Mouse (Mus musculus): Measurements from ENCODE around the gene Gata2. TPM values are rescaled to one million over a fixed set of nuclear protein-coding genes. Genes with fewer than 3 reads are reported as not detected.

The Gata2 gene
- polyA plus RNA-seq, 1 experiment from 2014 or later = 18.6 TPM

DNA sequence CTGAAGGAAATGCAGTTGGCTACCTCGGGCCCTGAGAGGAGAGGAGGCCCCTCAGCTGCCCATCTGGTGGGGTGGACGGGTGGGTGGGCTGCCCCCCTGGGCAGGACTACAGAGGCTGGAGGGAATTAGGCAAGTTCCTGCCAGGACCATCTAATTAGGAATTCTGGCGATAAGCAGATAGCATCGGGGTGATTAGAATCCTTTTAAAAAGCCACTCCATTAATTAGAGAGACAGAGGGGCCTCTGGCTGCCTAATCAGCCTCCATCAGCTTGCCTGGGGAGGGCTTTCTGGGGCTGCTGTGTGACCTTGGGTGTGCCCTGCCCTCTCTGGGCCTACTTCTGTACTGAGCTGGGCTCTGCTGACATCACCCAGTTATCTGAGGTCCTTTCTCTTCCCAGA, 25.4 kb downstream of the Gata2 start:
- peaks cover 2% of the 10 kb centered on the region; the same call in 1 of the 2 replicates for H3K9me3 ChIP-seq (ENCODE audit: control insufficient read depth, low read length)
- H3K9ac ChIP-seq (ENCODE audit: low read length) = no peak overlapping the region

DNA sequence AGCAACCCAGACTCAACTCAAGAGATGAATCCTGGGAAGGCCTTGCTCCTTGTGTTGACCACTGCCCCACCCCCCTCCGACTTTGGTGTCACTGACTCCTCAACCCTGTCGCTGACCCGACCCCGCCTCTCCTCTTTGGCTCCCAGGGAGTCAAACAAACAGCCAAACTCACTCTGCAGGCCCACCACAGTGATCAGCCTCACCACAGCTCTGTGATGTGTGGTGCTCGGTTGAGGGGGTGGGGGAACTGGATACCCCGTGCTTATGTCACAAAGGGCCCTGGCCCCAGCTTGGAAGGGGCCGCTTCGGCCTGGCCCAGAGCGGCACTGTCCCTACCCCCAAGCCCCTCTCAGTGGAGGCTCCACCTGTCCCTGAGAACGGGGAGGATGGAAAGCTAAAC, 28.3 kb downstream of the Gata2 start, which contains the start of gene Dnajb8:
Gene Dnajb8 (plus strand): TSS at position 301 of the 400 bp plus-strand sequence.
- no peaks in the 10 kb centered on the region for H3K36me3 ChIP-seq (ENCODE audit: control insufficient read depth, insufficient read depth, low read length)
- no peaks in the 10 kb centered on the region; a peak in 1 of 4 replicates for H3K4me1 ChIP-seq (ENCODE audit: control insufficient read depth in 2 of 2, insufficient read depth in 2 of 2, low read length in 2 of 2)
- no peak for ATAC-seq (ENCODE audit: insufficient number of reproducible peaks, insufficient read depth, low FRiP score, low read depth)
- H3K27me3 ChIP-seq (ENCODE audit: control insufficient read depth, insufficient read depth, low read length) = peaks cover 15% of the 10 kb centered on the region; the same call in 1 of the 2 replicates
- H3K27ac ChIP-seq (replicated peaks in 1 of 2; ENCODE audit: control insufficient read depth in 1 of 2, insufficient read depth in 1 of 2, low read depth in 2 of 2, low read length in 2 of 2) = no peak within 1 kb of the TSS
- peaks cover 2% of the 10 kb centered on the region; the same call in 1 of the 2 replicates for H3K9me3 ChIP-seq (ENCODE audit: control insufficient read depth, low read length)
- H3K9ac ChIP-seq (ENCODE audit: low read length) = no peak within 1 kb of the TSS
- H3K4me3 ChIP-seq (ENCODE audit: control insufficient read depth in 1 of 2, insufficient read depth in 1 of 2, low read depth in 1 of 2, low read length in 2 of 2) = no peak within 1 kb of the TSS
- WGBS = 50% methylated on average over 10 of the region's 10 CpGs
- no peak within 1 kb of the TSS for H3K4me2 ChIP-seq (ENCODE audit: low read length)

More for the DNA sequence above, 25.4 kb downstream of the Gata2 start:
- Histone ChIP-seq H3K27me3 (ENCODE audit: control insufficient read depth, insufficient read depth, low read length) (peaks cover 15% of the 10 kb centered on the region; the same call in 1 of the 2 replicates), H3K4me1 (ENCODE audit: control insufficient read depth in 2 of 2, insufficient read depth in 2 of 2, low read length in 2 of 2) (no peaks in the 10 kb centered on the region), H3K4me3 (ENCODE audit: control insufficient read depth in 1 of 2, insufficient read depth in 1 of 2, low read depth in 1 of 2, low read length in 2 of 2) (no peak overlapping the region), H3K36me3 (ENCODE audit: control insufficient read depth, insufficient read depth, low read length) (no peaks in the 10 kb centered on the region), H3K4me2 (ENCODE audit: low read length) (no peak overlapping the region), H3K27ac (replicated peaks in 1 of 2; ENCODE audit: control insufficient read depth in 1 of 2, insufficient read depth in 1 of 2, low read depth in 2 of 2, low read length in 2 of 2) (no peak overlapping the region)
- ATAC-seq (ENCODE audit: insufficient number of reproducible peaks, insufficient read depth, low FRiP score, low read depth) = no peak
- WGBS = 22% methylated on average over 4 of the region's 4 CpGs

DNA sequence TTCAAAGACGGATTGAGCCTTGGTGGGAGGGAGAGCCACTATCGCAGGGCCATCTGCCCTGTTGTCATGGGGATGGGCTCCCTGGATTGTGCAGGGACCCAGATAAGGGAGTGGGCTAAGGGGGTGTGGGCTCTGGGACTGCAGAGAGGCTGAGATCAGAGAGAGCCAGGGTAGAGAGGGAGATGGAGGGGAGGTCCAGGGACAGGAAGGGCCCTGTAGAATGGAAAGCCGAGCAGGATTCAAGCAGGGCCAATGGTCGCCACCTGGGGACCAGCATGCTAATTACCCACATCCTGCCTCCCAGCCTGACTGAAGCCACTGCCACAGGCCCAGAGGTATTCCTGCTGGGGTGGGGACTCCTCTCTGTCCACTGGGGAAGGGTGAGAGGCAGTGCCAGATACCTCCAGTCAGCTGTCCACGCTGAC, 32.9 kb downstream of the Gata2 start:
- 11% methylated on average over 5 of the region's 5 CpGs for WGBS
- no peak overlapping the region for H3K9ac ChIP-seq (ENCODE audit: low read length)
- H3K9me3 ChIP-seq (ENCODE audit: control insufficient read depth, low read length) = no peaks in the 10 kb centered on the region
- H3K4me2 ChIP-seq (ENCODE audit: low read length) = no peak overlapping the region
- no peak overlapping the region for H3K4me3 ChIP-seq (ENCODE audit: control insufficient read depth in 1 of 2, insufficient read depth in 1 of 2, low read depth in 1 of 2, low read length in 2 of 2)
- H3K27me3 ChIP-seq (ENCODE audit: control insufficient read depth, insufficient read depth, low read length) = peaks cover 18% of the 10 kb centered on the region
- no peaks in the 10 kb centered on the region; a peak in 1 of 4 replicates for H3K4me1 ChIP-seq (ENCODE audit: control insufficient read depth in 2 of 2, insufficient read depth in 2 of 2, low read length in 2 of 2)
- H3K27ac ChIP-seq (replicated peaks in 1 of 2; ENCODE audit: control insufficient read depth in 1 of 2, insufficient read depth in 1 of 2, low read depth in 2 of 2, low read length in 2 of 2) = no peak overlapping the region
- no peaks in the 10 kb centered on the region for H3K36me3 ChIP-seq (ENCODE audit: control insufficient read depth, insufficient read depth, low read length)
- ATAC-seq (ENCODE audit: insufficient number of reproducible peaks, insufficient read depth, low FRiP score, low read depth) = no peak

DNA sequence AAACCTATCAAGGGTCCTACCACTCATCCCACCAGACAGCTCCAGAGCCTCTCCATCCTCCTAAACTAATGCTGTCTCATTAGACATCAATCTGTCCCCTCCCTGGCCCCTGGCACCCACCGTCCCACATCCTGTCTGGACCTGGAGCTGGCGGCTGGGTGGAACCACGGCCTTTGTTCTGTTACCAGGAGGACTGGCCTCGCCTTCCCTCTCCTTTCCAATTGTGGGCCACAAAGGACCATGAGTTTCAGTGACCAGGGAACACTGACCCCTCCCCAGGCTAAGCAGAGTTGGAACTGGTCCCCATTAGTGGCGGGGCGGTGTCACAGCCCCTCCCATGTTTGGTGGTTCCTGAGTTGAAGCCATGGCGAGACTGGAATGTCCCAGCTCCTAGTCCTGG, 33.8 kb downstream of the Gata2 start:
- no peaks in the 10 kb centered on the region for H3K9me3 ChIP-seq (ENCODE audit: control insufficient read depth, low read length)
- no peaks in the 10 kb centered on the region for H3K36me3 ChIP-seq (ENCODE audit: control insufficient read depth, insufficient read depth, low read length)
- H3K27ac ChIP-seq (replicated peaks in 1 of 2; ENCODE audit: control insufficient read depth in 1 of 2, insufficient read depth in 1 of 2, low read depth in 2 of 2, low read length in 2 of 2) = no peak overlapping the region
- no peak overlapping the region for H3K4me3 ChIP-seq (ENCODE audit: control insufficient read depth in 1 of 2, insufficient read depth in 1 of 2, low read depth in 1 of 2, low read length in 2 of 2)
- no peak overlapping the region for H3K9ac ChIP-seq (ENCODE audit: low read length)
- H3K27me3 ChIP-seq (ENCODE audit: control insufficient read depth, insufficient read depth, low read length) = peaks cover 18% of the 10 kb centered on the region
- 62% methylated on average over 7 of the region's 7 CpGs for WGBS
- H3K4me1 ChIP-seq (ENCODE audit: control insufficient read depth in 2 of 2, insufficient read depth in 2 of 2, low read length in 2 of 2) = no peaks in the 10 kb centered on the region; a peak in 1 of 4 replicates
- ATAC-seq (ENCODE audit: insufficient number of reproducible peaks, insufficient read depth, low FRiP score, low read depth) = no peak
- H3K4me2 ChIP-seq (ENCODE audit: low read length) = no peak overlapping the region

DNA sequence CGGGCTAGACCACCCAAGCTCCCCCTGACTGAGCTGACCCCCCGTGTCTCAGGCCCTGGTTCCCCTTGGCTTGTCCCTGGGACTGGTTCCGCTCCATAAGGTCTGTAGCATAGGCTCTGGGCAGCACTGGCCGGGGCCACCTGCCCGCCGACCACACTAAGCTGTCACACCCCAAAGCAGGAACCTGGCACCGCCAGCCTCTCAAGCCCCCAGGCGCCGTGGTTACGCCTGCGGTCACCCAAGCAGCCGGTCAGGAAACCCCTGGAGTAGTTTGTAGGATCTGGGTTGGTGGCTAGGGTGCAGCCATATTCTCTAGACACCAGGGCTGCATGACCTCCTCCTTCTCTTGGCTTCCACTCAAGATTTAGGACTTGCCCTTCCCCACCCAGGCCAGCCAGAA, 35.5 kb downstream of the Gata2 start:
- WGBS = 85% methylated on average over 12 of the region's 12 CpGs
- H3K27ac ChIP-seq (replicated peaks in 1 of 2; ENCODE audit: control insufficient read depth in 1 of 2, insufficient read depth in 1 of 2, low read depth in 2 of 2, low read length in 2 of 2) = no peak overlapping the region
- H3K27me3 ChIP-seq (ENCODE audit: control insufficient read depth, insufficient read depth, low read length) = peaks cover 15% of the 10 kb centered on the region
- no peaks in the 10 kb centered on the region for H3K36me3 ChIP-seq (ENCODE audit: control insufficient read depth, insufficient read depth, low read length)
- ATAC-seq (ENCODE audit: insufficient number of reproducible peaks, insufficient read depth, low FRiP score, low read depth) = no peak
- no peaks in the 10 kb centered on the region; a peak in 1 of 4 replicates for H3K4me1 ChIP-seq (ENCODE audit: control insufficient read depth in 2 of 2, insufficient read depth in 2 of 2, low read length in 2 of 2)
- H3K4me3 ChIP-seq (ENCODE audit: control insufficient read depth in 1 of 2, insufficient read depth in 1 of 2, low read depth in 1 of 2, low read length in 2 of 2) = no peak overlapping the region
- H3K9ac ChIP-seq (ENCODE audit: low read length) = no peak overlapping the region
- H3K4me2 ChIP-seq (ENCODE audit: low read length) = no peak overlapping the region
- H3K9me3 ChIP-seq (ENCODE audit: control insufficient read depth, low read length) = no peaks in the 10 kb centered on the region

DNA sequence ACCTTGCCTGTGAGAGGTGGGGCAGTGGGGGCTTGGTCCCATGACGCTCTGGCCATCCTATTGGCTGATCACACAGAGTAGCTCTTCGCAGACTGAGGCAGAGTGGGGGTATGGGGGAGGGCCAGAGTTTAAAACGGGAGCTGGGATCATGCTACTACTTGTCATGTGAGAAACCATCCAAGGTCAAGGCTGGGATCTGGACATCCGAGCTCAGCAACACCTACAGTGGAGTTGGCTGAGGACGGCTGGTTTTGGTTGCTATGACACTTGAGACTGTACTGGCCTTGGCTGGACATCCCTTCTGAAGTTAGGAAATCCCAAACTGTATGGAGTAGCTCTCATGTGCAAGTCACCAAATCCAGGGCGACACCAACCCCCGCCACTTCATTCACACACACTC, 38.1 kb downstream of the Gata2 start:
- Histone ChIP-seq H3K9me3 (ENCODE audit: control insufficient read depth, low read length) (no peaks in the 10 kb centered on the region), H3K9ac (ENCODE audit: low read length) (no peak overlapping the region), H3K27ac (replicated peaks in 1 of 2; ENCODE audit: control insufficient read depth in 1 of 2, insufficient read depth in 1 of 2, low read depth in 2 of 2, low read length in 2 of 2) (no peak overlapping the region), H3K4me1 (ENCODE audit: control insufficient read depth in 2 of 2, insufficient read depth in 2 of 2, low read length in 2 of 2) (peaks cover 11 to 13% of the 10 kb centered on the region in 2 experiments), H3K27me3 (ENCODE audit: control insufficient read depth, insufficient read depth, low read length) (peaks cover 28% of the 10 kb centered on the region), H3K36me3 (ENCODE audit: control insufficient read depth, insufficient read depth, low read length) (no peaks in the 10 kb centered on the region), H3K4me2 (ENCODE audit: low read length) (no peak overlapping the region), H3K4me3 (ENCODE audit: control insufficient read depth in 1 of 2, insufficient read depth in 1 of 2, low read depth in 1 of 2, low read length in 2 of 2) (no peak overlapping the region)
- WGBS = 72% methylated on average over 7 of the region's 7 CpGs
- no peak for ATAC-seq (ENCODE audit: insufficient number of reproducible peaks, insufficient read depth, low FRiP score, low read depth)

DNA sequence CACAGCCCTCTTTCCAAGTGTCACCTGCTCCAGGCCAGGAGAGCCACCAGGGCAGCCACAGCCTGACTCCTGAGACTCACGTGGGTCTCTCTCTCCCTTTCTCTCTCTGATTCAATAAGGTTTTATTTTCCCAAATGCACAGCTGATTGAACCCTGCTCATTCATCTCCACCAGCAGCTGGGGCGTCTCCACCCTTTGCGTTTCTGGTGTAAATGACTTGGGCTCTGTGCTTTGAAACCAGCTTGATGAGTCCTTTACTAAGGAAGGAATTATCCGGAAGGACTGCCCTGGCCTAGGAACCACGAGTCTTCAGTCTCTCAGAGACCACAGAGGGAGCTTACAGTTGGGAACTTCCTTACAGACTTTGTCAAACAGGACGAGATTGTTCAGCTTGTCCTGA, 38.5 kb downstream of the Gata2 start:
- ATAC-seq (ENCODE audit: insufficient number of reproducible peaks, insufficient read depth, low FRiP score, low read depth) = no peak
- no peaks in the 10 kb centered on the region for H3K9me3 ChIP-seq (ENCODE audit: control insufficient read depth, low read length)
- WGBS = 73% methylated on average over 6 of the region's 6 CpGs
- H3K27me3 ChIP-seq (ENCODE audit: control insufficient read depth, insufficient read depth, low read length) = peaks cover 28% of the 10 kb centered on the region
- no peak overlapping the region for H3K4me2 ChIP-seq (ENCODE audit: low read length)
- no peak overlapping the region for H3K4me3 ChIP-seq (ENCODE audit: control insufficient read depth in 1 of 2, insufficient read depth in 1 of 2, low read depth in 1 of 2, low read length in 2 of 2)
- H3K36me3 ChIP-seq (ENCODE audit: control insufficient read depth, insufficient read depth, low read length) = no peaks in the 10 kb centered on the region
- no peak overlapping the region for H3K27ac ChIP-seq (replicated peaks in 1 of 2; ENCODE audit: control insufficient read depth in 1 of 2, insufficient read depth in 1 of 2, low read depth in 2 of 2, low read length in 2 of 2)
- H3K4me1 ChIP-seq (ENCODE audit: control insufficient read depth in 2 of 2, insufficient read depth in 2 of 2, low read length in 2 of 2) = peaks cover 11 to 15% of the 10 kb centered on the region in 2 experiments
- H3K9ac ChIP-seq (ENCODE audit: low read length) = no peak overlapping the region

DNA sequence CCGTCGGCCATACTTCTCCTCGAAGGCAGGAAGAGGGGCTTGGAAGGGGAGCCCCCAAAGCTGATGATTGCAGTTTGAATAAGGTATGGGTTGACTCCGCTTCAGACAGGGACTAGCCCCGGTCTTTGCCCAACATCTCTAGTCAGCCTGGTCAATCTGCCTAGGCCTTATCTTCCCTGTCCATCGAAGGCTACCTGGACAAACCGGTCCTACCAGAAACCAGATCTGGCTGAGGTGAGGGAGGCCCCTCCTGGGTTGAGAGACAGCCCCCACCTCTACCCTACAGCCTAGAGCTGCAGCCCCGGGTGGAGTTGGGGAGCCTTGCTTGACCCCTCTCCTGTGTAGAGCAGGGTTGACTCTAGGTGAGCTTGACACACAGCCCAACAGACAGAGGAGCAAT, 40.3 kb downstream of the Gata2 start:
- H3K36me3 ChIP-seq (ENCODE audit: control insufficient read depth, insufficient read depth, low read length) = no peaks in the 10 kb centered on the region
- H3K4me1 ChIP-seq (ENCODE audit: control insufficient read depth in 2 of 2, insufficient read depth in 2 of 2, low read length in 2 of 2) = peaks cover 11 to 15% of the 10 kb centered on the region in 2 experiments
- 76% methylated on average over 8 of the region's 8 CpGs for WGBS
- no peak overlapping the region for H3K4me3 ChIP-seq (ENCODE audit: control insufficient read depth in 1 of 2, insufficient read depth in 1 of 2, low read depth in 1 of 2, low read length in 2 of 2)
- no peak for ATAC-seq (ENCODE audit: insufficient number of reproducible peaks, insufficient read depth, low FRiP score, low read depth)
- H3K4me2 ChIP-seq (ENCODE audit: low read length) = no peak overlapping the region
- no peak overlapping the region for H3K9ac ChIP-seq (ENCODE audit: low read length)
- H3K27ac ChIP-seq (replicated peaks in 1 of 2; ENCODE audit: control insufficient read depth in 1 of 2, insufficient read depth in 1 of 2, low read depth in 2 of 2, low read length in 2 of 2) = no peak overlapping the region
- no peaks in the 10 kb centered on the region for H3K9me3 ChIP-seq (ENCODE audit: control insufficient read depth, low read length)
- H3K27me3 ChIP-seq (ENCODE audit: control insufficient read depth, insufficient read depth, low read length) = peaks cover 30% of the 10 kb centered on the region
